Mouse (Mus musculus) midbrain, postnatal 0 days (tissue): Measurements from ENCODE around the gene Sparc. TPM values are rescaled to one million over a fixed set of nuclear protein-coding genes. Genes with fewer than 3 reads are reported as not detected.

Experiments
- ATAC-seq: fragments of 200-750 bp; cut with Nextera tagmentation; 2 replicates; pipeline ENCODE4 v1.8.0; 2017; ENCODE audit warnings: moderate number of reproducible peaks, mild to moderate bottlenecking, moderate TSS enrichment, moderate library complexity; ENCODE audit not compliant: low FRiP score
- DNase-seq: peaks from one replicate; pipeline ENCODE4 v3.0.0-alpha.2; 2015; ENCODE audit warnings: low spot score
- H3K27ac ChIP-seq: fragments of 300-500 bp; sonication (generic); 2 replicates; pipeline ENCODE4 v1.5.1; 2014; ENCODE audit warnings: low read depth, mild to moderate bottlenecking, low read length, mixed read lengths
- H3K27me3 ChIP-seq: fragments of 300-500 bp; sonication (generic); 2 replicates; pipeline ENCODE4 v1.6.1; 2014; ENCODE audit warnings: low read length, control low read depth, mixed read lengths; ENCODE audit not compliant: insufficient read depth
- H3K36me3 ChIP-seq: fragments of 300-500 bp; sonication (generic); 2 replicates; pipeline ENCODE4 v1.6.1; 2014; ENCODE audit warnings: low read length, control low read depth, mixed read lengths; ENCODE audit not compliant: insufficient read depth
- H3K4me1 ChIP-seq: fragments of 300-500 bp; sonication (generic); 2 replicates; pipeline ENCODE4 v1.6.1; 2014; ENCODE audit warnings: mild to moderate bottlenecking, control low read depth, antibody characterized with exemption, low read length, mixed read lengths; ENCODE audit not compliant: insufficient read depth
- H3K4me2 ChIP-seq: fragments of 300-500 bp; sonication (generic); 2 replicates; pipeline ENCODE4 v1.6.1; 2014; ENCODE audit warnings: low read depth, mild to moderate bottlenecking, low read length, mixed read lengths; ENCODE audit not compliant: poor library complexity, severe bottlenecking
- H3K4me3 ChIP-seq: fragments of 300-500 bp; sonication (generic); 2 replicates; pipeline ENCODE4 v1.5.1; 2014; ENCODE audit warnings: low read depth, mild to moderate bottlenecking, low read length, moderate library complexity
- H3K9ac ChIP-seq: fragments of 300-500 bp; sonication (generic); replicated peaks from 2 replicates; pipeline ENCODE4 v1.6.1; 2014; ENCODE audit warnings: mild to moderate bottlenecking, low read length, moderate library complexity, mixed read lengths; ENCODE audit not compliant: poor library complexity, severe bottlenecking
- H3K9me3 ChIP-seq: fragments of 300-500 bp; sonication (generic); 2 replicates; pipeline ENCODE4 v1.6.1; 2016; ENCODE audit warnings: low read length, control low read depth
- CTCF ChIP-seq: IDR thresholded peaks from 2 replicates; pipeline ENCODE4 v1.5.1; 2016; ENCODE audit warnings: antibody characterized with exemption, mild to moderate bottlenecking
- WGBS: fragments of 180-500 bp; shearing (Covaris S2); extraction: QIAGEN DNeasy Blood & Tissue Kit; methylation state at CpG from one replicate; pipeline ENCODE4 v1.1.7; 2014; 5-methylcytosine and 5-hydroxymethylcytosine counted together
- polyA plus RNA-seq: library from polyadenylated mRNA; unstranded; fragments of >200 nt; fragmentation: Nextera tagmentation; extraction: Ambion mirVana; gene quantifications from 2 replicates; pipeline ENCODE4 v1.2.1, GENCODE M21; 2015
- total RNA-seq: library from RNA; depleted of rRNA; stranded (reverse); fragments of >200 nt; gene quantifications from 2 replicates; pipeline ENCODE4 v1.2.3, GENCODE M21; 2014

Gene Sparc
- total and polyA plus RNA-seq, 2 experiments from 2014 or later: 313 to 570 TPM

DNA sequence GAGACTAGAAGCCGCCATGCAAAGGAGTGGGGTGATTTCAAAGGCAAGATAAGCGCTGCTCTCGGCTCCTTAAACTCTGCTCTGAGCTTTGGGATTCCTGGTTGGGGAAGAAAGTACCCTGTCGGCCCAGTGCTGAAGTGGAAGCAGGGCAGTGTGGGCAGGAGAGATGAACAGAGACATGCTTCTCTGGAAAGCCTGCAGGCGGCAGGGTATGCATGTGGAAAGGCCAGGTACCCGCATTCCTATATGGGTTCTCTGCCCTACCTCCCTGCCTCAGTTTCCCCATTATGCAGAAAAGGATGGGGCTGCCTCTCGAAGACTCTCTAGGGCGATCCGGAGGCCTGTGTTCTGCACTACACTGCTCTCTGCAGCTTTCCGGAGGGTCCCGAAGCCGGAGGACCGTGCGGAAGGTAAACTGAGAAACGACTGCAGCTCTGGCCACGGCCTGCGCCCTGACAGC lies 37.6 kb upstream of the Sparc start:
- TF ChIP-seq CTCF: peak; percentile 53
- Histone ChIP-seq H3K9me3 (no peaks in the 10 kb centered on the region), H3K9ac (peak overlapping the region; percentile 67), H3K4me1 (no peaks in the 10 kb centered on the region), H3K36me3 (no peaks in the 10 kb centered on the region), H3K4me2 (peak overlapping the region; percentile 98), H3K27ac (peak overlapping the region; percentile 40), H3K27me3 (no peaks in the 10 kb centered on the region), H3K4me3 (peak overlapping the region; percentile 59)
- ATAC-seq (peak; percentile 55), DNase-seq (no peak)
- WGBS: under 1% methylated on average over 17 of the region's 17 CpGs

DNA sequence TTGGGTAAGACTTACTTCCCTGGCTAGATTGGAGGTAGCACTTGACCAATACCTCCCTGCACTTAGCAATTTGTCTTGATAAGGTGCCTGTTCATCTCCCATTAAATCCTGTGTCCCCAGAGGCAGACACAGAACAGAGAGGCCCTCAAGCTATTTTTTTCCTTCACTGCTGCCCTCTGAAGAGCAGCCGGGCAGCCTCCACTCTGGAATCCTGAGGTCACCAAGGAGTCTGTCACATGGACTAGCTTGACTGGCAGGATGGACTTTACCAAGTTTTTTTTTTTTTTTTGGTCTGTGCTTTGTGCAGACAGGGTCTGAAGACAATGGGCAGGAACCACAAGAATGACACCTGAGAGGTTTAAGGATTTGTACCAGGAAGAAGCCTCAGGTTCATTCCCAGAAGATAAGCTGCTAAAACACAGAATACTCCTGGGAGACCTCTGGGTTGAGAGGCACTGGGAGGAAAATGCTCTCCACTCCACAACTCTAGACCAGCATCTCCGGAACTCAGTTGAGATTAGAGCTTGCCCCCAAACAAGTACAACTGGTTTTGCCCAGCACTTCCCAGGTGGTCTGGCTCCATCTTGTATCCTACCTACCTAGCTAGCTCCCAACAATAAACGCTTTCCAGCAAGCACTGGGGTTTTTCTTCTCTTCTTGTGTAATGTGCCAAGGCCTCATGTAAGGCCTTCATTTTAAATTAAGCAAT lies 37.0 kb upstream of the Sparc start:
- ATAC-seq: no peak
- Histone ChIP-seq H3K27me3 (no peaks in the 10 kb centered on the region), H3K27ac (no peak overlapping the region), H3K9ac (peak overlapping the region; percentile 67), H3K36me3 (no peaks in the 10 kb centered on the region), H3K4me1 (no peaks in the 10 kb centered on the region), H3K4me3 (peak overlapping the region; percentile 59), H3K9me3 (no peaks in the 10 kb centered on the region), H3K4me2 (peak overlapping the region; percentile 98)
- WGBS: 19% methylated on average over 3 of the region's 3 CpGs
- DNase-seq: no peak
- TF ChIP-seq CTCF: no peak

- DNase-seq: no peak
- Histone ChIP-seq H3K9ac (no peak overlapping the region), H3K4me2 (no peak overlapping the region), H3K9me3 (no peaks in the 10 kb centered on the region), H3K4me3 (no peak overlapping the region), H3K4me1 (no peaks in the 10 kb centered on the region), H3K36me3 (0 out of 2 replicates have a peak, but pooled peaks cover 3% of the 10 kb centered on the region), H3K27me3 (no peaks in the 10 kb centered on the region), H3K27ac (no peak overlapping the region)
- 52% methylated on average over 4 of the region's 4 CpGs for WGBS
- no peak for ATAC-seq
- TF ChIP-seq CTCF: no peak
Observed at GRCm38 (mm10) chr11:55458501-55458900, 35.5 kb upstream of the Sparc start.

DNA sequence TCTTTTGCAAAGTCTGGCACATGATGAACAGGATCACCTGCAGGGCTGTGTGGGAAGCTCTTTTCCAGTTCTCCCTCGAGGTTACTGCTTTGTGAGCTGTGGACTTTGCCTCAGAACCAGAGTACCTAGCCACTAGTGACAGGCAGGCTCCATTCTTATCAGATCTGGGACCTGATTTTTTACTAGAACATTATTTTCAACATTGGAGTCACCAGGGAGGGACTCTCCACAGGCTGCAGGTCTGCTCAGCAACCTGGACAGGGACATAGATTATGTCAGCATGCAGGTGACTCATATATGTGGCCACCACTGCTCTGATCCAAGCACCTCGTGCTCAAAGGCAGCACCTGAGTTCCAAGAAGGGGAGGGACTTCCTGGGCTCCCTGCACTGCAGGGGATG lies 32.2 kb upstream of the Sparc start:
- Histone ChIP-seq H3K9me3 (no peaks in the 10 kb centered on the region), H3K4me3 (no peak overlapping the region), H3K4me2 (no peak overlapping the region), H3K27me3 (no peaks in the 10 kb centered on the region), H3K36me3 (peaks cover 11% of the 10 kb centered on the region; the same call in 1 of the 2 replicates), H3K9ac (no peak overlapping the region), H3K4me1 (no peaks in the 10 kb centered on the region), H3K27ac (no peak overlapping the region)
- no peak for ATAC-seq
- no peak for DNase-seq
- TF ChIP-seq CTCF: no peak
- WGBS: 81% methylated on average over 2 of the region's 2 CpGs

GRCm38 (mm10) chr11:55453640-55454039 lies 30.7 kb upstream of the Sparc start:
- Histone ChIP-seq H3K9me3 (no peaks in the 10 kb centered on the region), H3K27ac (no peak overlapping the region), H3K4me1 (no peaks in the 10 kb centered on the region), H3K27me3 (no peaks in the 10 kb centered on the region), H3K36me3 (peaks cover 15% of the 10 kb centered on the region; the same call in 1 of the 2 replicates), H3K4me3 (no peak overlapping the region), H3K4me2 (no peak overlapping the region), H3K9ac (no peak overlapping the region)
- no peak for DNase-seq
- WGBS: 91% methylated on average over 4 of the region's 4 CpGs
- TF ChIP-seq CTCF: no peak
- no peak for ATAC-seq

DNA sequence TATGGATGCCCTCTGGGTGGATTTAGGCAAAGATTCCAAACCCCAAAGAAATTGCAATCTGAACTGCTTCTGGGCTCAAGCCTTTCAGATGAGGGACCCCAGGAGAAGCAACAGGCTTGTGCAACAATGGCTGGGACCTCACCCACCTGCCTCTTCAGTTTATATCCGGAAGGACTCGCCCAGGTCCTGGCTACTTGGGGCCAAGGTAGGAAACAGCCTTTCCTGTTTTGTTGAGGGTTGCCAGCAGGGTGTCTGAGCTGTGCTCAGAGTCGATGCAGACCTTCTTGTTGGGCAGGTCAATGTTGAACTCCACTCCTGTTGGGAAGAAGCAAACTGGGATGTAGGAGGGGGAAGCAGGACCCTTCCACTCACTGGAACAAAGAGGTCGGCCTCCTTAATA lies 27.3 kb upstream of the Sparc start:
- DNase-seq (no peak), ATAC-seq (no peak)
- WGBS: 72% methylated on average over 4 of the region's 4 CpGs
- H3K27ac ChIP-seq: no peak overlapping the region
- no peak overlapping the region for H3K4me2 ChIP-seq
- no peaks in the 10 kb centered on the region for H3K9me3 ChIP-seq
- no peaks in the 10 kb centered on the region for H3K27me3 ChIP-seq
- no peak overlapping the region for H3K9ac ChIP-seq
- no peaks in the 10 kb centered on the region for H3K4me1 ChIP-seq
- H3K36me3 ChIP-seq: peaks cover 15% of the 10 kb centered on the region; the same call in 1 of the 2 replicates
- TF ChIP-seq CTCF: no peak
- H3K4me3 ChIP-seq: no peak overlapping the region
